Mouse (Mus musculus) gastrocnemius, postnatal 14 days (tissue): Measurements from ENCODE around the gene Slco4c1. TPM values are rescaled to one million over a fixed set of nuclear protein-coding genes. Genes with fewer than 3 reads are reported as not detected.

ENCODE experiments used
- DNase-seq: peaks from one replicate; pipeline ENCODE4 v3.0.0; 2021; ENCODE audit warnings: mixed read lengths
- intact Hi-C: fragments of 180-260 bp; cut with DNase I; formaldehyde crosslinking; loops from one replicate; pipeline ENCODE4 v1.15.1; 2025; ENCODE audit warnings: low total_unique reads
- total RNA-seq, 2 experiments: library from RNA; stranded (reverse); gene quantifications; 2 replicates each; pipeline ENCODE4 v1.2.3; 2021

The Slco4c1 gene
- total RNA-seq, 2 experiments from 2014 or later, result not detected

DNA sequence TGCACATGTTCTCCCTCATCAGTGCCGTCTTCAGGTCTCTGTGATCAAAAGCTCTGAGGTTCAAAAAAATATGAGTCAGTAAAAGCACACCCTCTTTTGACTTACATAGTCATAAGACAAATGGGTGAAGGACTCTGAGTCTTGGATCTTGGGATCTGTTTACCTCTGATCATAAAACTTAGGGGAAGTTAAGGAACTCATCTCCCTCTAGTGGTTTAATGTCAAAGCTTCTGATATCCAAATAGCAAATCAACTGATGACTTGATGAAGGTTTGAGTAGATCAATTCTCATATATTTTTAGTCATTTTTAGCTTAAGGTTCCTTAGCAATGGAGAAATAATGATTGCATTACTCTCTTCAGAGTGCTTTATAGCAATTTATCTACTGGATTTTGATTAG lies 82.7 kb downstream of the Slco4c1 start:
- no peak for DNase-seq
- intact Hi-C loops, result no loop called here

DNA sequence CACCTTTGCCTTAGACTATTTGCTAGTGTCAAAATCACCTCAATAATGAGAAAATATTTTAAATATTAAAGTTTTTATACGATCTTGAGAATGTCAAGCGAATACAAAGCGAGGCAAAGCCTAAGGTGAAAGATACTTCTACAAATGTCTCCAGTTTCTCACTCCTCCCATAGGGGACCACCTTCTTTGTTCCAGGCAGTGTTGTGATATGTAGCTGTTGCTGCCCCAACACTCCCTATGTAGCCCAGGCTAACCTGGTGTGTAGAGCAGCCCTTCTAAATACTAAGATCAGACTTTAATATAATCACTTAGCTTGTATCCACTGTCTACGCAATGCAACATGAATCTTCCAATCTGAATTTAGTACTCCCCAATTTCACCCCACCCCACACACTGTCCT lies 97.8 kb downstream of the Slco4c1 start:
- intact Hi-C loops, result no loop called here
- no peak for DNase-seq

- intact Hi-C loops, result no loop called here
- DNase-seq, result no peak
Measured at GRCm38 (mm10) chr1:96773712-96774111, 98.3 kb downstream of the Slco4c1 start.

- no peak for DNase-seq
- intact Hi-C loops, result no loop called here
Measured at GRCm38 (mm10) chr1:96770283-96770682, 101.7 kb downstream of the Slco4c1 start.

GRCm38 (mm10) chr1:96768264-96768663 lies 103.7 kb downstream of the Slco4c1 start:
- intact Hi-C loops, result no loop called here
- DNase-seq, result no peak

- intact Hi-C loops, result no loop called here
- DNase-seq, result no peak
Measured at GRCm38 (mm10) chr1:96766535-96766934, 105.4 kb downstream of the Slco4c1 start.
